Mouse (Mus musculus) myocyte (in vitro differentiated cells): Measurements from ENCODE around the gene Frrs1l.

Experiments
- CEBPB ChIP-seq: IDR thresholded peaks from 2 replicates; pipeline ENCODE4 v1.6.1; 2011; ENCODE audit warnings: mild to moderate bottlenecking, moderate library complexity; ENCODE audit not compliant: poor library complexity, insufficient read depth, severe bottlenecking
- MAX ChIP-seq: IDR thresholded peaks from one replicate; pipeline ENCODE4 v1.6.1; 2011; ENCODE audit warnings: low read depth, mild to moderate bottlenecking, control low read depth
- MYOD1 ChIP-seq, 3 experiments: IDR thresholded peaks; one replicate each; pipeline ENCODE4 v1.6.1; 2011; ENCODE audit warnings: control low read depth in 2 of 3, low read depth in 2 of 3, mild to moderate bottlenecking in 2 of 3, moderate library complexity in 1 of 3; ENCODE audit not compliant: insufficient read length in 2 of 3, control insufficient read depth in 1 of 3
- MYOG ChIP-seq, 3 experiments: IDR thresholded peaks; one replicate each; pipeline ENCODE4 v1.6.1; 2011; ENCODE audit warnings: control low read depth in 2 of 3, low read depth in 2 of 3, mild to moderate bottlenecking in 2 of 3; ENCODE audit not compliant: insufficient read length in 2 of 3, control insufficient read depth in 1 of 3, insufficient read depth in 1 of 3
- POLR2A ChIP-seq: IDR thresholded peaks from one replicate; pipeline ENCODE4 v1.6.1; 2011; ENCODE audit warnings: low read depth, mild to moderate bottlenecking, control low read depth, moderate library complexity; ENCODE audit not compliant: insufficient read length
- POLR2AphosphoS2 ChIP-seq: IDR thresholded peaks from one replicate; pipeline ENCODE4 v1.6.1; 2011; ENCODE audit warnings: low read depth, control low read depth; ENCODE audit not compliant: insufficient read length
- REST ChIP-seq: IDR thresholded peaks from one replicate; pipeline ENCODE4 v1.6.1; 2011; ENCODE audit warnings: mild to moderate bottlenecking, control low read depth, moderate library complexity; ENCODE audit not compliant: insufficient read depth, insufficient read length
- TCF12 ChIP-seq: IDR thresholded peaks from one replicate; pipeline ENCODE4 v1.6.1; 2011; ENCODE audit warnings: mild to moderate bottlenecking, control low read depth; ENCODE audit not compliant: poor library complexity, insufficient read depth, severe bottlenecking
- USF1 ChIP-seq: IDR thresholded peaks from one replicate; pipeline ENCODE4 v1.6.1; 2011; ENCODE audit warnings: low read depth, mild to moderate bottlenecking, control low read depth, moderate library complexity

- no peak for TF ChIP-seq POLR2A
- no peak for TF ChIP-seq POLR2AphosphoS2
- no peak for TF ChIP-seq USF1
- TF ChIP-seq MYOD1 (IDR thresholded peaks at IDR 0.05; ENCODE audit: control insufficient read depth in 1 of 3, insufficient read length in 2 of 3, low read depth in 2 of 3) = no peak
- no peak for TF ChIP-seq MAX
- no peak for TF ChIP-seq TCF12
- no peak for TF ChIP-seq CEBPB
- no peak for TF ChIP-seq MYOG (IDR thresholded peaks at IDR 0.05; ENCODE audit: control insufficient read depth in 1 of 3, insufficient read depth in 1 of 3, insufficient read length in 2 of 3, low read depth in 2 of 3)
- no peak for TF ChIP-seq REST
These were observed 58.1 kb downstream of the Frrs1l start for GRCm38 (mm10) chr4:56932096-56932495.
